Mouse (Mus musculus): ENCODE measurements around the gene H2-Aa. TPM values are rescaled to one million over a fixed set of nuclear protein-coding genes. Genes with fewer than 3 reads are reported as not detected.

H2-Aa gene
- 15.8 and 20.6 TPM in 2 replicates for polyA plus RNA-seq (2015; fragmentation: Nextera tagmentation; extraction: Ambion mirVana)

- no peak within 1 kb of the TSS for H3K27ac ChIP-seq (ENCODE audit: low read length)
- ATAC-seq, result peak; percentile 89
- H3K27me3 ChIP-seq (replicated peaks; ENCODE audit: insufficient read depth, low read length), result no peaks in the 10 kb centered on the region
- H3K4me1 ChIP-seq (ENCODE audit: insufficient read depth, low read depth, low read length), result no peaks in the 10 kb centered on the region
- H3K4me3 ChIP-seq (ENCODE audit: low read depth, low read length), result no peak within 1 kb of the TSS
- H3K9me3 ChIP-seq (ENCODE audit: low read length), result no peaks in the 10 kb centered on the region
- TF ChIP-seq EP300 (IDR thresholded peaks at IDR 0.05), result no peak
- no peak for TF ChIP-seq CTCF (IDR thresholded peaks at IDR 0.05)
- no peak within 1 kb of the TSS for H3K9ac ChIP-seq (replicated peaks; ENCODE audit: low read depth)
- H3K4me2 ChIP-seq (replicated peaks; ENCODE audit: low read depth, low read length), result no peak within 1 kb of the TSS
- 13% methylated on average over 8 of the region's 8 CpGs for WGBS
- H3K36me3 ChIP-seq (ENCODE audit: insufficient read depth, low read length), result no peaks in the 10 kb centered on the region
- peak; percentile 84 for DNase-seq (ENCODE audit: low spot score)
Observed at GRCm38 (mm10) chr17:34287648-34288047, at the start of gene H2-Aa. Gene H2-Aa, minus strand, starts transcription at chr17:34287823.

GRCm38 (mm10) chr17:34331200-34331599, 43.6 kb upstream of the H2-Aa start:
- TF ChIP-seq EP300 (IDR thresholded peaks at IDR 0.05), result no peak
- no peak for TF ChIP-seq CTCF (IDR thresholded peaks at IDR 0.05)
- 89% methylated on average over 1 of the region's 1 CpGs for WGBS
- DNase-seq (ENCODE audit: low spot score) (no peak), ATAC-seq (no peak)
- no peaks in the 10 kb centered on the region for H3K4me1 ChIP-seq (ENCODE audit: insufficient read depth, low read depth, low read length)
- H3K27ac ChIP-seq (ENCODE audit: low read length), result no peak overlapping the region
- no peaks in the 10 kb centered on the region for H3K9me3 ChIP-seq (ENCODE audit: low read length)
- no peaks in the 10 kb centered on the region for H3K36me3 ChIP-seq (ENCODE audit: insufficient read depth, low read length)
- no peaks in the 10 kb centered on the region for H3K27me3 ChIP-seq (replicated peaks; ENCODE audit: insufficient read depth, low read length)
- H3K4me2 ChIP-seq (replicated peaks; ENCODE audit: low read depth, low read length), result no peak overlapping the region
- H3K9ac ChIP-seq (replicated peaks; ENCODE audit: low read depth), result no peak overlapping the region
- no peak overlapping the region for H3K4me3 ChIP-seq (ENCODE audit: low read depth, low read length)

DNA sequence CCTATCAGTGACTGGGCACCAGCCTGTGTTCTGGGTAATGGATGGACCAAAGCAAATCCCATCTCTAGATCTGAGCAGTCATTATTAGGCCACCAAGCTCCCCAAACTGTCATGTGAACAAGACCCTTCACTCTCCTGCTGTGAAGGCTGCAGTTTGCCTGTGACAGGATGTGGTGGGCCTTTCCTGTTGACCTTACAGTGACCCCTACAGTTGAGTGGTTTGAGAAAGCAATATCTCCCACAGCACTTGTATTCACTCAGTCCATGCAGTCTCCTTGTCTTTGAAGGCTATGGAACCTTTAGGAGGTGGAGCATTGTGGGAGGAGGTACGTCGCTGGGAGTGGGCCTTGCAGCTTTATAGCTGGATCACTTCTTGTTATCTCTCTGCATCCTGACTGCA, 42.2 kb upstream of the H2-Aa start:
- Histone ChIP-seq H3K27me3 (replicated peaks; ENCODE audit: insufficient read depth, low read length) (no peaks in the 10 kb centered on the region), H3K9ac (replicated peaks; ENCODE audit: low read depth) (no peak overlapping the region), H3K36me3 (ENCODE audit: insufficient read depth, low read length) (no peaks in the 10 kb centered on the region), H3K4me3 (ENCODE audit: low read depth, low read length) (no peak overlapping the region), H3K27ac (ENCODE audit: low read length) (no peak overlapping the region), H3K4me2 (replicated peaks; ENCODE audit: low read depth, low read length) (no peak overlapping the region), H3K9me3 (ENCODE audit: low read length) (no peaks in the 10 kb centered on the region), H3K4me1 (ENCODE audit: insufficient read depth, low read depth, low read length) (no peaks in the 10 kb centered on the region)
- TF ChIP-seq CTCF (IDR thresholded peaks at IDR 0.05) (no peak), EP300 (IDR thresholded peaks at IDR 0.05) (no peak)
- no peak for DNase-seq (ENCODE audit: low spot score)
- ATAC-seq, result no peak
- 65% methylated on average over 2 of the region's 2 CpGs for WGBS

- Histone ChIP-seq H3K27ac (ENCODE audit: low read length) (no peak overlapping the region), H3K4me3 (ENCODE audit: low read depth, low read length) (no peak overlapping the region), H3K27me3 (replicated peaks; ENCODE audit: insufficient read depth, low read length) (no peaks in the 10 kb centered on the region), H3K9ac (replicated peaks; ENCODE audit: low read depth) (no peak overlapping the region), H3K36me3 (ENCODE audit: insufficient read depth, low read length) (no peaks in the 10 kb centered on the region), H3K4me1 (ENCODE audit: insufficient read depth, low read depth, low read length) (no peaks in the 10 kb centered on the region), H3K4me2 (replicated peaks; ENCODE audit: low read depth, low read length) (no peak overlapping the region), H3K9me3 (ENCODE audit: low read length) (no peaks in the 10 kb centered on the region)
- ATAC-seq, result no peak
- DNase-seq (ENCODE audit: low spot score), result no peak
- TF ChIP-seq EP300 (IDR thresholded peaks at IDR 0.05), result no peak
- TF ChIP-seq CTCF (IDR thresholded peaks at IDR 0.05), result no peak
- 64% methylated on average over 3 of the region's 3 CpGs for WGBS
Observed at GRCm38 (mm10) chr17:34326373-34326772, 38.8 kb upstream of the H2-Aa start.

GRCm38 (mm10) chr17:34325436-34325835, 37.8 kb upstream of the H2-Aa start, which contains the start of gene H2-Eb2:
Gene H2-Eb2, plus strand, starts transcription at chr17:34325665.
- H3K9ac ChIP-seq (replicated peaks; ENCODE audit: low read depth), result no peak within 1 kb of the TSS
- no peak within 1 kb of the TSS for H3K27ac ChIP-seq (ENCODE audit: low read length)
- ATAC-seq (no peak), DNase-seq (ENCODE audit: low spot score) (no peak)
- no peak within 1 kb of the TSS for H3K4me3 ChIP-seq (ENCODE audit: low read depth, low read length)
- H3K4me1 ChIP-seq (ENCODE audit: insufficient read depth, low read depth, low read length), result no peaks in the 10 kb centered on the region
- H3K4me2 ChIP-seq (replicated peaks; ENCODE audit: low read depth, low read length), result no peak within 1 kb of the TSS
- WGBS, result 45% methylated on average over 4 of the region's 4 CpGs
- H3K27me3 ChIP-seq (replicated peaks; ENCODE audit: insufficient read depth, low read length), result no peaks in the 10 kb centered on the region
- H3K36me3 ChIP-seq (ENCODE audit: insufficient read depth, low read length), result no peaks in the 10 kb centered on the region
- no peak for TF ChIP-seq EP300 (IDR thresholded peaks at IDR 0.05)
- no peak for TF ChIP-seq CTCF (IDR thresholded peaks at IDR 0.05)
- no peaks in the 10 kb centered on the region for H3K9me3 ChIP-seq (ENCODE audit: low read length)

- no peak for TF ChIP-seq EP300 (IDR thresholded peaks at IDR 0.05)
- no peak for TF ChIP-seq CTCF (IDR thresholded peaks at IDR 0.05)
- no peaks in the 10 kb centered on the region for H3K27me3 ChIP-seq (replicated peaks; ENCODE audit: insufficient read depth, low read length)
- H3K9ac ChIP-seq (replicated peaks; ENCODE audit: low read depth), result no peak overlapping the region
- no peak for DNase-seq (ENCODE audit: low spot score)
- no peak for ATAC-seq
- H3K4me2 ChIP-seq (replicated peaks; ENCODE audit: low read depth, low read length), result no peak overlapping the region
- no peaks in the 10 kb centered on the region for H3K9me3 ChIP-seq (ENCODE audit: low read length)
- H3K36me3 ChIP-seq (ENCODE audit: insufficient read depth, low read length), result no peaks in the 10 kb centered on the region
- H3K27ac ChIP-seq (ENCODE audit: low read length), result no peak overlapping the region
- WGBS, result 30% methylated on average over 2 of the region's 2 CpGs
- H3K4me3 ChIP-seq (ENCODE audit: low read depth, low read length), result no peak overlapping the region
- no peaks in the 10 kb centered on the region for H3K4me1 ChIP-seq (ENCODE audit: insufficient read depth, low read depth, low read length)
Observed at GRCm38 (mm10) chr17:34317275-34317674, 29.7 kb upstream of the H2-Aa start.

DNA sequence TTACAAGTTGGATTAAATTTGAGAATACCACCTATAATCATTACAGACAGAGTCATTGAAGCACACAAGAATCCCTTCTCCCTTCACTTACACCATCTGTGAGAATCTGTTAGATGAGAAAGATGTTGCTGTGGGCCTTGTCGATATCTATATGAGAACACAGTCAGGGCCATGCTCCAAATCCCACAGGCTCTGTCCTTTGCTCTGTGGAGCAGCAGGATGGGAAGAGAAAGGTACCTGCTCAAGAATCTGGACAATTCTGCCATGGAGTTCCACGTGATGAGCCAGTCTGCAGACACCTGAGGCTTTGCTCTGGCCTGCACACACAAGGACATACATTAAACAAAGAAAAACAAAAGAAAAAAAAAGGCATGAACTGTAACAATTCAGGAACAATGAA, 29.1 kb upstream of the H2-Aa start:
- Histone ChIP-seq H3K4me1 (ENCODE audit: insufficient read depth, low read depth, low read length) (no peaks in the 10 kb centered on the region), H3K27ac (ENCODE audit: low read length) (no peak overlapping the region), H3K27me3 (replicated peaks; ENCODE audit: insufficient read depth, low read length) (no peaks in the 10 kb centered on the region), H3K4me2 (replicated peaks; ENCODE audit: low read depth, low read length) (no peak overlapping the region), H3K9me3 (ENCODE audit: low read length) (no peaks in the 10 kb centered on the region), H3K4me3 (ENCODE audit: low read depth, low read length) (no peak overlapping the region), H3K36me3 (ENCODE audit: insufficient read depth, low read length) (no peaks in the 10 kb centered on the region), H3K9ac (replicated peaks; ENCODE audit: low read depth) (no peak overlapping the region)
- ATAC-seq (no peak), DNase-seq (ENCODE audit: low spot score) (no peak)
- WGBS, result 57% methylated on average over 2 of the region's 2 CpGs
- TF ChIP-seq EP300 (IDR thresholded peaks at IDR 0.05), result no peak
- no peak for TF ChIP-seq CTCF (IDR thresholded peaks at IDR 0.05)

All from lung, postnatal 0 days (tissue).